24 mouse cellular contexts compared by ENCODE assay signal in genomic region chr13:92924021-92924420, GRCm38 (mm10).
DNase-seq lines count a peak whose midpoint lies in the region; ATAC-seq and TF ChIP-seq lines count a peak whose summit lies in the region.
"Had no signal": no experiment of that assay in that cellular context is flagged by ENCODE, and none has a peak within 500 bp of the region (broad histone marks: within the 10 kb centered on the region; RNA-seq: fewer than 3 reads in every experiment).

No protein-coding gene starts in this region.

- no peak overlapping the region for H3K4me2 ChIP-seq in intestine, embryonic 14.5 days (ENCODE audit: low read length)
- no peak overlapping the region for H3K4me2 ChIP-seq in intestine, embryonic 16.5 days (ENCODE audit: low read depth, low read length)
- no peak overlapping the region for H3K4me2 ChIP-seq in midbrain, embryonic 11.5 days
- H3K4me2 ChIP-seq in midbrain, postnatal 0 days (ENCODE audit: low read depth, low read length, poor library complexity, severe bottlenecking): no peak overlapping the region
- H3K4me2 ChIP-seq: embryonic facial prominence, embryonic 12.5 days; forebrain, embryonic 13.5 days had no signal

- 71% methylated on average over 3 of the region's 3 CpGs for WGBS in intestine, embryonic 14.5 days
- 63% methylated on average over 3 of the region's 3 CpGs for WGBS in intestine, embryonic 16.5 days
- WGBS in midbrain, embryonic 11.5 days: 77% methylated on average over 3 of the region's 3 CpGs
- 84% methylated on average over 3 of the region's 3 CpGs for WGBS in midbrain, postnatal 0 days
- WGBS in lung, adult 2 months: 67% methylated on average over 3 of the region's 3 CpGs

- DNase-seq in gastrocnemius, adult 2 months: no peak
- DNase-seq in gastrocnemius, postnatal 10 days: no peak
- DNase-seq in intestine, embryonic 14.5 days (ENCODE audit: low spot score): peak; percentile 25
- DNase-seq in midbrain, embryonic 11.5 days (ENCODE audit: low spot score, missing footprints): peak; percentile 77
- DNase-seq in midbrain, postnatal 0 days (ENCODE audit: low spot score): no peak
- DNase-seq in lung, adult 2 months: no peak
- DNase-seq: adrenal gland, adult 8-10 months; adrenal gland, postnatal 14 days; adrenal gland, postnatal 36 days; cerebellum, adult 11-12 months; cerebellum, adult 2 months; cerebellum, adult 9-10 months; cerebellum, postnatal 10 days; cerebellum, postnatal 25 days had no signal

- no peaks in the 10 kb centered on the region for H3K27me3 ChIP-seq in intestine, embryonic 14.5 days (replicated peaks; ENCODE audit: control insufficient read depth, insufficient read depth, low read length)
- no peaks in the 10 kb centered on the region for H3K27me3 ChIP-seq in intestine, embryonic 16.5 days (replicated peaks; ENCODE audit: control insufficient read depth, insufficient read depth, low read length)
- H3K27me3 ChIP-seq in midbrain, embryonic 11.5 days (ENCODE audit: control insufficient read depth, insufficient read depth, low read length): no peaks in the 10 kb centered on the region
- H3K27me3 ChIP-seq in midbrain, postnatal 0 days (ENCODE audit: insufficient read depth, low read length): no peaks in the 10 kb centered on the region
- H3K27me3 ChIP-seq: CH12.LX; embryonic facial prominence, embryonic 12.5 days; forebrain, embryonic 13.5 days had no signal

- H3K36me3 ChIP-seq in intestine, embryonic 14.5 days (ENCODE audit: control insufficient read depth, insufficient read depth, low read length): no peaks in the 10 kb centered on the region
- H3K36me3 ChIP-seq in intestine, embryonic 16.5 days (ENCODE audit: control insufficient read depth, insufficient read depth, low read length): no peaks in the 10 kb centered on the region
- H3K36me3 ChIP-seq in midbrain, embryonic 11.5 days (ENCODE audit: control insufficient read depth, insufficient read depth, low read length): no peaks in the 10 kb centered on the region
- H3K36me3 ChIP-seq in midbrain, postnatal 0 days (ENCODE audit: insufficient read depth, low read length): no peaks in the 10 kb centered on the region
- H3K36me3 ChIP-seq: embryonic facial prominence, embryonic 10.5 days; embryonic facial prominence, embryonic 12.5 days; G1E had no signal

- H3K27ac ChIP-seq in gastrocnemius, adult 2 months: peak overlapping the region; percentile 72
- no peak overlapping the region for H3K27ac ChIP-seq in intestine, embryonic 14.5 days (ENCODE audit: low read depth)
- H3K27ac ChIP-seq in intestine, embryonic 16.5 days (ENCODE audit: low read length): no peak overlapping the region
- no peak overlapping the region for H3K27ac ChIP-seq in midbrain, embryonic 11.5 days (ENCODE audit: low read depth, low read length)
- H3K27ac ChIP-seq in midbrain, postnatal 0 days (ENCODE audit: low read depth, low read length): no peak overlapping the region
- H3K27ac ChIP-seq: embryonic facial prominence, embryonic 10.5 days; embryonic facial prominence, embryonic 12.5 days; forebrain, embryonic 13.5 days had no signal

- TF ChIP-seq POLR2A in lung, adult 2 months (IDR thresholded peaks at IDR 0.05; ENCODE audit: borderline replicate concordance, extremely low read depth, low read depth, low read length): no peak

- H3K4me1 ChIP-seq in intestine, embryonic 14.5 days (replicated peaks; ENCODE audit: control insufficient read depth, insufficient read depth, low read length): no peaks in the 10 kb centered on the region
- H3K4me1 ChIP-seq in intestine, embryonic 16.5 days (ENCODE audit: control insufficient read depth, insufficient read depth, low read length): no peaks in the 10 kb centered on the region
- no peaks in the 10 kb centered on the region for H3K4me1 ChIP-seq in midbrain, embryonic 11.5 days (ENCODE audit: control insufficient read depth, insufficient read depth, low read length)
- H3K4me1 ChIP-seq in midbrain, postnatal 0 days (ENCODE audit: insufficient read depth, low read length): no peaks in the 10 kb centered on the region
- no peaks in the 10 kb centered on the region for H3K4me1 ChIP-seq in lung, adult 2 months (ENCODE audit: control insufficient read depth, insufficient read depth, low read length)
- H3K4me1 ChIP-seq: embryonic facial prominence, embryonic 12.5 days; forebrain, embryonic 13.5 days had no signal

- no peak overlapping the region for H3K4me3 ChIP-seq in gastrocnemius, adult 2 months
- no peak overlapping the region for H3K4me3 ChIP-seq in intestine, embryonic 14.5 days (ENCODE audit: low read depth, low read length)
- no peak overlapping the region for H3K4me3 ChIP-seq in intestine, embryonic 16.5 days (ENCODE audit: low read length)
- H3K4me3 ChIP-seq in midbrain, embryonic 11.5 days (ENCODE audit: low read depth, low read length): no peak overlapping the region
- H3K4me3 ChIP-seq in midbrain, postnatal 0 days (ENCODE audit: low read depth, low read length): no peak overlapping the region
- no peak overlapping the region for H3K4me3 ChIP-seq in lung, adult 2 months (replicated peaks; ENCODE audit: extremely low read depth, low read depth, low read length)
- H3K4me3 ChIP-seq: embryonic facial prominence, embryonic 10.5 days; embryonic facial prominence, embryonic 12.5 days; forebrain, embryonic 13.5 days had no signal

- no peak for ATAC-seq in intestine, embryonic 14.5 days (replicated peaks; ENCODE audit: low FRiP score, low TSS enrichment, low read depth)
- ATAC-seq in intestine, embryonic 16.5 days: no peak
- ATAC-seq in midbrain, embryonic 11.5 days (ENCODE audit: low FRiP score): no peak
- ATAC-seq in midbrain, postnatal 0 days (ENCODE audit: low FRiP score): no peak
- ATAC-seq in megakaryocyte progenitor cell, adult 5-6 weeks (replicated peaks; ENCODE audit: poor library complexity): 0 out of 2 replicates have a peak, but pooled peaks have one; percentile 1
- ATAC-seq: activated CD4-positive, CD25-positive, alpha-beta regulatory T cell, adult 4 months; CD4-positive, CD25-positive, alpha-beta regulatory T cell, adult 4 months; forebrain, embryonic 13.5 days; Patski had no signal

- H3K9me3 ChIP-seq in intestine, embryonic 14.5 days (ENCODE audit: control insufficient read depth, low read length): no peaks in the 10 kb centered on the region
- H3K9me3 ChIP-seq in intestine, embryonic 16.5 days (ENCODE audit: control insufficient read depth, low read length): no peaks in the 10 kb centered on the region
- H3K9me3 ChIP-seq in midbrain, embryonic 11.5 days (ENCODE audit: control insufficient read depth, low read length): no peaks in the 10 kb centered on the region
- no peaks in the 10 kb centered on the region for H3K9me3 ChIP-seq in midbrain, postnatal 0 days (ENCODE audit: low read length)
- H3K9me3 ChIP-seq: embryonic facial prominence, embryonic 10.5 days; embryonic facial prominence, embryonic 12.5 days; forebrain, embryonic 13.5 days; G1E had no signal

- TF ChIP-seq CTCF in gastrocnemius, adult 2 months (IDR thresholded peaks at IDR 0.05): no peak
- no peak for TF ChIP-seq CTCF in midbrain, postnatal 0 days (IDR thresholded peaks at IDR 0.05)
- TF ChIP-seq CTCF in lung, adult 2 months (IDR thresholded peaks at IDR 0.05; ENCODE audit: insufficient read depth, low read length): no peak

- intact Hi-C loops in gastrocnemius, adult 2 months (cut with DNase I): no loop called here

- H3K9ac ChIP-seq in intestine, embryonic 14.5 days (ENCODE audit: low read length): no peak overlapping the region
- H3K9ac ChIP-seq in intestine, embryonic 16.5 days (ENCODE audit: low read depth, low read length): no peak overlapping the region
- H3K9ac ChIP-seq in midbrain, embryonic 11.5 days (ENCODE audit: low read length): no peak overlapping the region
- no peak overlapping the region for H3K9ac ChIP-seq in midbrain, postnatal 0 days (replicated peaks; ENCODE audit: low read length, poor library complexity, severe bottlenecking)
- H3K9ac ChIP-seq: embryonic facial prominence, embryonic 12.5 days; forebrain, embryonic 13.5 days had no signal

Comparison
In these comparisons a context has a peak if more than half of its experiments do, and no peak if none do; other contexts are left out.
1. DNase-seq: peak in intestine, embryonic 14.5 days (single experiment) and midbrain, embryonic 11.5 days (single experiment); none in gastrocnemius, adult 2 months (single experiment), gastrocnemius, postnatal 10 days (single experiment), midbrain, postnatal 0 days (single experiment) and lung, adult 2 months (single experiment).